Mouse (Mus musculus) liver, adult 2 months (tissue): Measurements from ENCODE around the gene Gm5678.

ENCODE experiments used
- CTCF ChIP-seq: fragments of 200-500 bp; IDR thresholded peaks from 2 replicates; pipeline ENCODE4 v1.5.1; 2011; ENCODE audit warnings: low read depth, low read length, control low read depth
- POLR2A ChIP-seq: fragments of 200-500 bp; IDR thresholded peaks from 2 replicates; pipeline ENCODE4 v1.6.1; 2011; ENCODE audit warnings: low read length, control low read depth; ENCODE audit not compliant: insufficient read depth; ENCODE audit errors: extremely low read depth

- TF ChIP-seq CTCF: no peak
- TF ChIP-seq POLR2A: no peak
Measured at GRCm38 (mm10) chr16:93581125-93581524, 46.8 kb upstream of the Gm5678 start.
